Mouse (Mus musculus): ENCODE measurements at regions not wholly inside any gene's neighbourhood (a gene's known extent, or its start where the extent isn't known, plus 50 kb on each side); places are given as distances from the start of the nearest gene placed in this dataset.

DNA sequence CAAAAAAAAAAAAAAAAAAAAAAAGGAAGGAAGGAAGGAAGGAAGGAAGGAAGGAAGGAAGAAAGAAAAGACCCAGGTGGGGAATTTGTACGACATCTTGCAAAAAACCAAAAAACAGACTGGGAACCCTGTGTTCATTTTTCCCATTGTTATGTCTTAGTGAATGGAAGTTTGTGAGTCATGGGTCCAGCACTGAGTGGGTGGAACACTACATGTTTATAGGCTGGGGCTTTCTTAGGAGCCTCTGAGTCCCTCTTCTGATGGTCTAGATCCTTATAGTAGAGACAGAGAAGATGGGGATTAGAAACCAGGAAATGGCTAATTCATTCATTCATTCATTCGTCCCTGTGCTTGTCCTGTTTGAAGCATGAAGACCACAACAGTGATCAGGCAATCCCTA is 105.5 kb downstream of the Tpra1 start:
- no peak for DNase-seq

- peak; percentile 29 to 37 for DNase-seq
Measured at GRCm38 (mm10) chr6:89008614-89009171, 106.6 kb downstream of the Tpra1 start.

- no peak for DNase-seq
Measured at GRCm38 (mm10) chr6:89012998-89013689, 111.1 kb downstream of the Tpra1 start.

- no peak for DNase-seq
Measured at GRCm38 (mm10) chr6:89013690-89014061, 111.6 kb downstream of the Tpra1 start.

- no peak for DNase-seq
Measured at GRCm38 (mm10) chr6:89024101-89024650, 122.1 kb downstream of the Tpra1 start.

DNA sequence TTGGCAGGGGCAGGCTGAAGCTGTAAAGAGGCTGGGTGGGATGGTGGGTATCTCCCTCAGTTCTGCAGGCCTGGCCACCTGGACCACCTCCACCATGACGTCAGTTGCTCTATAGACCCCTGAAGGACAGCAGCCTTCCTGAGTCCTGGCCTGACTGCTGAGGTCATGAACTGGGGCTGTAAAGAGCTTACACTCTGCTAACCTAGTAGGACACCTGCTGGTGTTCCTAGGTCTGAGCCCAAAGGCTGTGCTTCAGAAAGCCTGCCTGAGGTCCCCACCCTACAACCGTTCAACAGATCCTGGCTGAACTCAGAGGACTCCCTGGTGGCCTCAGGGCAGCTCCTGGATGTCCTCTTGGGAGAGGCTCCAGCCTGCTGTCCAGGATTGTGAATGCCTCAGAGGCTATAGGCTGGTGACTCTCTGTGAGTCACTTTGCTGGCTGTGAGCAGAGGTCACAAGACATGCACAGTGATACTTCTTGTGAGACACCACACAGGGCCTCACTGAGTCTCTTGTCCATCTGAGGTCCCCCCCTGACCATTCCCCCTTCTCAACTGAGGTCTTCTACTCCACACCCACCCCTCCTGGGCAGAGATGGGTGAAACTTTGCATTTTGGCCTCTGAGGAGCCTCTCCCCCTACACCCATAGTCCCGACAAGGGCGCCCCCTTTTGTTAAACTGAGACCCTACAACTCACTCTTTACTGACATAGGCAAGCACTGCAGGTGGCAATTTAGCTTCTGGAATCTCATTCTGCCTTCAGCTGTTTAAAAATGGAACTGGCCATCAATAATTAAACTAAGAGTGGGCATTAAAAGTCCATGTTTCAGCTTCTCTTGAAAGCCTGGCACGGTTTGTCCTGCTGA is 131.6 kb downstream of the Tpra1 start:
- DNase-seq, result no peak

DNA sequence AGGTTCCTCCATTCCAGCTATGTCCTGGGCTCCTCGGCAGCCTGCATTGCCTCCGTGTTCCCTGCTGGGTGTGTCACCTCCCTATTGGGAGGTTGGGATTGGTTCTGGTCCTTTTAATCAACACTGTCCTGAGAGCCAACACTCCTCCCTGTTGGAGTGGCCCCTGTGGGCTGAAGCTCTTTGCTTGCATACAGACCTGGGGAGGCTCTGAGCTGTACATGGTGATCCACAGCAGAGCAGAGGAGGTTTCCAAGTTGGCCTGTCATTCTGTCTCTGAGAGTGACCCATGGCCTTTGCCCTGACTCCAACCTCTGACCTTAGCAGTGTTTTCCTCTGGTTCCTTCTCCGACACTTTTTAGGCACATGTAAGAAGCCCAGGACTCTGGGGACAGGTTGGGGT is 132.4 kb downstream of the Tpra1 start:
- no peak for DNase-seq

DNA sequence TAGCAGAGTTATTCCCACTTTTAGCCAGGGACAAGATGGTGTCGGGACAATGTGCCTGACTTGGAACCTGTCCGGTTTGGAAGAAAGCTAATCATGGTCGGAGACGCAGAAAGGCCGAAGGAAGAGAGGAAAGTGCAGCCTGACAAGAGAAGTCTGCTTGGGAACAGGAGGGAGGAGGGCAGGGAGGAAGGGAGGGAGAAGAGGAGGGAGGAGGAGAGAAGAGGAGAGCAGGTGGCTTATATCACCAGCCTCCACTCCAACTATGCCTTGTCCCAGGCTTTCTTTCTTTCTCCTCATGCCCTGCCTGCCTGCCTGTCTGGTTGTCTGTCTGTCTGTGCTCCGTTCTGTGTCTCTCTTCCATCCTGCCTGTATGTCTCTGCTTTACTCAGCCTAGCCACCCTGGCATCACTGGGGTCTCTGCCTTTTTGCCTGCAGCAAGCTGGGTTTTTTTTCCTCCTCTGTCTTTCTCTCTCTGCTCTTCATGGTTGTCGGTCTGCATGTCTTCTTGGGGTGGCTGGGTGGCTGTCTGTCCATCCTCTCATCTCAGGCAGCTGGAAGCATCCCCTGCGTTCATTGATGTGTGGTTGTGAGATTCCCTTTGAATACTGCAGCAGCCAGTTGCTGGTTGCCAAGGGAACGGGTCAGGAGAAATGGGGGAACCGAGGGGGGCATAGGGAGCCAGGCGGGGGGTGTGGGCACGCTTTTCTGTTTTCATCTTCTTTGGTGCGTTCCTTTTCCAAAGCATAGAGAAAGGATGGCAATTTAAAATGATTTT is 133.2 kb downstream of the Tpra1 start:
- DNase-seq, result no peak

- DNase-seq, result no peak
Measured at GRCm38 (mm10) chr6:89035836-89036156, 133.7 kb downstream of the Tpra1 start.

- no peak for DNase-seq
Measured at GRCm38 (mm10) chr6:89037392-89037791, 135.3 kb downstream of the Tpra1 start.

DNA sequence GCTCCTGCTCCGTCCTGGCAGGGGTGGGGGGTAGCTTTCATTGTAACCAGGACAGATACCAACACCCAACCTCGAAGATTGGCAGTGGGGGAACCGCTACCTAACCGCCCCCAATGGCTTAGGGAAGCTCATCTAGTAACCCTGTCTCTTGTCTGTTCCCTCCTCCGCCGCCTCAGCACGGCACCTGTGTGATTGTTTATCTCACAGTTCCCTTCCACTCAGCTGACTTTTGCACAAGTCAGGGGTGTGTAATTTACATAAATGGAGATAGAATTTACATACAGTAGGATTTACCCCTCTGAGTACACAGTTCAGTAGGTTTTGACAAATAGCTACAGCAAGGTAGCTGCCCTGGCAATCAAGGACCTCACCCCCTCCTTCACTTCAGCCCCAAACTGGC is 135.8 kb downstream of the Tpra1 start:
- DNase-seq, result no peak

DNA sequence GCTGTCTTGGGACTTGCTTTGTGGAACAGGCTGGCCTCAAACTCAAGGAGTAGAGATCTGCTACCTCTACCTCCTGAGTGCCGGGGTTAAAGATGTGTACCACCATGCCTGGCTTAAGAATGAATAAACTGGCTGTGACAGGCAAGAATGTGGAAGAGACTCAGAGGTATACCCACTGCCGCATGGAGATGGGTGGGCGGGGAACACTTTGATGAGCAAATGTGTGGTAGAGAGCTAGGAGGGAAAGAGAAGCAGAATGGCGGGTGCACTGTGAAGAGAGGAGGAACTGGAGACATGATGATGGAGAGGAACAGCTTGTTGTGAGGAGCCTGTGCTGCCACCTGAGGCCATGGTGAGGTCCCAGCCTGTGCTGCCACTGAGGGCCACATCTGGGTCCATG is 138.9 kb downstream of the Tpra1 start:
- no peak for DNase-seq

GRCm38 (mm10) chr6:89042478-89043239 is 140.6 kb downstream of the Tpra1 start:
- peak; percentile 36 to 58 for DNase-seq

GRCm38 (mm10) chr6:89045436-89045966 is 143.4 kb downstream of the Tpra1 start:
- no peak for DNase-seq

GRCm38 (mm10) chr6:89046476-89046875 is 144.4 kb downstream of the Tpra1 start:
- DNase-seq, result no peak

- DNase-seq, result no peak
Measured at GRCm38 (mm10) chr6:89047629-89048332, 145.7 kb downstream of the Tpra1 start.

- DNase-seq, result no peak
Measured at GRCm38 (mm10) chr6:89049290-89049689, 147.2 kb downstream of the Tpra1 start.

DNA sequence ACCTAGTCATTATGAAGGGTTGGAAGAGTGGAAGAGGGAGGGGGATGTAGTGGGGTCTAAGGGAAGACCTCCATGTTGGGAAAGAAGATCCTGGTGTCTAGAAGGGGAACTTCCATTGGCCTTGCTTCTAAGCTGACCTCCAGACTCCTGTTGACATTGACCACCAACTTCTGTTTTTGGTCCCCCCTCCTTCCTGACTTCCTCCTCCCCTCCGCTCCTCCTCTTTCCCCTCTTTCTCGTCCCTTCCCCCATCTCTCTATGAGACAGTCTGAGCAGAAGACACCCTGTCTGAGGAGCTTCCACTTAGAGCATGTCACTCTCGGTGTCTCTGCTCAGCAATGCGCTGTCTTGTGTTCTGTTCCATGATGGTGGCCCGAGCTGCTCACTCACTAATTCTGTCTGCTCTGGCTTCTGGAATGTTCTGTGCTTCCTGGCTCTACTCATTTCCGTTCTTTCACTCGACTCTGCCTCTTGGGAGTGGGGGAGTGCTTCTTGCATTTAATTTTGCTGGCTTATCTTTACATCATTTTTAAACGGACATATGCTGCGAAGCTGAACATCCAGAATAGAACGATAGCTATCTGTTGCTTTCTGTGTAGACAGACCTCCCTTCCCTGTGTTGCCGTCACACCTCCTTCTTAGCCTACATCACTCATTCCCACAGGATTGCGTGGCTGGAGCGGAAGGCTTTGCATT is 148.7 kb downstream of the Tpra1 start:
- no peak for DNase-seq

DNA sequence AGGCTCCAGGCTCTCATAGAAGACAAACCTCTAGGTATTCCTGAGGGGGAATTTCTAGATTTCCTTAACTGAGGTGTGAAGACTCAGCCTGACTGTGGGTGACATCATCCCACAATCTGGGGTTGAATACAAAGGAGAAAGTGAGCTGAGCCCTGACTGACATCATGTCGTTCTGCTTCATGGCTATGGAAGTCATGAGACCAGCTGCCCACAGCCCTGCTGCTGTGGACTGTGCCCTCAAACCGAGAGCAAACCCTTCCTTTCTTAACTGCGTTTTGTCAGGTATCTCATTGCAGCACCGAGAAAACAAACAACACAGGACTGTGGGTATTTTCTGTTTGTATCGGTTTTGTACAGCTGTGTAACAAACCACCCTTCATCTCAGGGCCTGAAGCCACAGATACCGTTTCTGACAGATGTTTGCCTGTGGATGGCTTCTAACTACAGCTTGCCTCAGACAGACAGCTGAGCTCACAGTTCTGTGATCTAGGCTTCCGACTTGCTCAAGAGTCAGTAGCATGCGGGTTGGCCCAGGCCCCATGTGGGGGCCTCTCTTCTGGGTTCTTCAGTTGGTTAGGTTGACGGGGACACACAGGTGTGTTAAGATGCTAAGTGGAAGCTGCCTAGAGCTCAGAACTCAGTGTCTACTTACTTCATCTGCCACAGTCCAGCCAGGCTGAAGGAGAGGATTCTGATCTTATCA is 150.9 kb downstream of the Tpra1 start:
- DNase-seq, result peak in 1 of 2 experiments; percentile 31

DNA sequence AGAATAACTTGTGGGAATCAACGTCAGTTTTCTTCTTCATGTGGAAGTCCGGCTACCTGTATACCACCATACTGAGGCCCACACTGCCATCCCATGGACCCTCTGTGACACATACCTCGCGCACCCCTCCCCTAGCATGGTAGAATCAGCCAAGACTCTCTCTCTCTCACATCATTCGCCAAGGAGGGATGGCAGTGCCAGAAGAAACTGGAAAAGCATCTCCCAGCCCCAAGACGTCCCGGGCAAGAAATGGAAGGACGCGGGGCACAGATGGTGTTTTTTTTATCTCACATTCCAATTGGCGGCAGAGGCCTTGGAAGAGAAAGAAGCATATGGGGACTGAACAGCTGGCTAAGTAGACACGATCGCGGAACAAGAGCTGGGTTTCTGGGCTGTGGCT is 152.0 kb downstream of the Tpra1 start:
- DNase-seq, result no peak

Data from thymus, adult 18-20 months (tissue).